In genomic region chr17:23924531-23925007, GRCm38 (mm10) we compare ENCODE assay signal across 7 mouse cellular contexts. TPM values are rescaled to one million over a fixed set of nuclear protein-coding genes. Genes with fewer than 3 reads are reported as not detected.
DNase-seq lines count a peak whose midpoint lies in the region; ATAC-seq lines count a peak whose summit lies in the region.

No protein-coding gene starts in this region.

- H3K9me3 ChIP-seq in limb, embryonic 10.5 days (replicated peaks): no peaks in the 10 kb centered on the region
- no peaks in the 10 kb centered on the region for H3K9me3 ChIP-seq in midbrain, embryonic 13.5 days

- peak; percentile 98 for ATAC-seq in granulocyte monocyte progenitor cell, adult 5-6 weeks (replicated peaks; ENCODE audit: poor library complexity, severe bottlenecking)
- peak; percentile 99 for ATAC-seq in midbrain, embryonic 13.5 days

- under 1% methylated on average over 29 of the region's 29 CpGs for WGBS in limb, embryonic 10.5 days
- WGBS in midbrain, embryonic 13.5 days: under 1% methylated on average over 29 of the region's 29 CpGs

- H3K4me3 ChIP-seq in limb, embryonic 10.5 days: peak overlapping the region; percentile 65
- peak overlapping the region; percentile 55 for H3K4me3 ChIP-seq in midbrain, embryonic 13.5 days (replicated peaks)

- DNase-seq in adrenal gland, adult 8-10 months: peak; percentile 90
- DNase-seq in embryo, embryonic 9.5 days (ENCODE audit: extremely low spot score): peak; percentile 95
- DNase-seq in kidney, adult 11 months: peak; percentile 95
- peak; percentile 94 for DNase-seq in limb, embryonic 10.5 days (ENCODE audit: low spot score)
- peak; percentile 75 for DNase-seq in spleen, adult 12 weeks (ENCODE audit: low spot score)

- no peaks in the 10 kb centered on the region for H3K27me3 ChIP-seq in limb, embryonic 10.5 days (ENCODE audit: low read depth, poor library complexity, severe bottlenecking)
- no peaks in the 10 kb centered on the region for H3K27me3 ChIP-seq in midbrain, embryonic 13.5 days

- peak overlapping the region; percentile 65 for H3K9ac ChIP-seq in midbrain, embryonic 13.5 days (replicated peaks)

- peaks cover 17% of the 10 kb centered on the region for H3K4me1 ChIP-seq in limb, embryonic 10.5 days
- H3K4me1 ChIP-seq in midbrain, embryonic 13.5 days (replicated peaks): peaks cover 14% of the 10 kb centered on the region

- H3K4me2 ChIP-seq in midbrain, embryonic 13.5 days (replicated peaks): peak overlapping the region; percentile 81

- H3K36me3 ChIP-seq in limb, embryonic 10.5 days: no peaks in the 10 kb centered on the region
- H3K36me3 ChIP-seq in midbrain, embryonic 13.5 days: no peaks in the 10 kb centered on the region

- H3K27ac ChIP-seq in limb, embryonic 10.5 days: peak overlapping the region; percentile 95
- peak overlapping the region; percentile 89 for H3K27ac ChIP-seq in midbrain, embryonic 13.5 days

RNA-seq across cellular contexts. Expression of gene Dcpp3, which starts 7.3 kb away (rescaled TPM):
- total RNA-seq in adrenal gland, adult 8-10 months (2022): not detected
- not detected in 2 replicates for total RNA-seq in granulocyte monocyte progenitor cell, adult 5-6 weeks (2014; fragmentation: Nextera tagmentation)
- not detected in 2 replicates for total RNA-seq in granulocyte monocyte progenitor cell, adult 5-6 weeks (2017)
- not detected in 2 replicates for polyA plus RNA-seq in limb, embryonic 10.5 days (2016; fragmentation: Nextera tagmentation; extraction: Ambion mirVana)
- not detected in 2 replicates for polyA plus RNA-seq in midbrain, embryonic 13.5 days (2015; fragmentation: Nextera tagmentation; extraction: Ambion mirVana)

RNA-seq across cellular contexts. Expression of gene Sbp, which starts 16.9 kb away (rescaled TPM):
- not detected for total RNA-seq in adrenal gland, adult 8-10 months (2022)
- total RNA-seq in granulocyte monocyte progenitor cell, adult 5-6 weeks (2014; fragmentation: Nextera tagmentation): not detected in 2 replicates
- total RNA-seq in granulocyte monocyte progenitor cell, adult 5-6 weeks (2017): not detected in 2 replicates
- polyA plus RNA-seq in limb, embryonic 10.5 days (2016; fragmentation: Nextera tagmentation; extraction: Ambion mirVana): not detected in 2 replicates
- not detected in 2 replicates for polyA plus RNA-seq in midbrain, embryonic 13.5 days (2015; fragmentation: Nextera tagmentation; extraction: Ambion mirVana)

RNA-seq across cellular contexts. Expression of gene Sbpl, which starts 30.5 kb away (rescaled TPM):
- not detected for total RNA-seq in adrenal gland, adult 8-10 months (2022)
- total RNA-seq in granulocyte monocyte progenitor cell, adult 5-6 weeks (2014; fragmentation: Nextera tagmentation): not detected in 2 replicates
- not detected in 2 replicates for total RNA-seq in granulocyte monocyte progenitor cell, adult 5-6 weeks (2017)
- not detected in 2 replicates for polyA plus RNA-seq in limb, embryonic 10.5 days (2016; fragmentation: Nextera tagmentation; extraction: Ambion mirVana)
- not detected in 2 replicates for polyA plus RNA-seq in midbrain, embryonic 13.5 days (2015; fragmentation: Nextera tagmentation; extraction: Ambion mirVana)

RNA-seq across cellular contexts. Expression of gene Dcpp2, which starts 43.9 kb away (rescaled TPM):
- not detected for total RNA-seq in adrenal gland, adult 8-10 months (2022)
- not detected in 2 replicates for total RNA-seq in granulocyte monocyte progenitor cell, adult 5-6 weeks (2014; fragmentation: Nextera tagmentation)
- not detected in 2 replicates for total RNA-seq in granulocyte monocyte progenitor cell, adult 5-6 weeks (2017)
- polyA plus RNA-seq in limb, embryonic 10.5 days (2016; fragmentation: Nextera tagmentation; extraction: Ambion mirVana): not detected in 2 replicates
- not detected in 2 replicates for polyA plus RNA-seq in midbrain, embryonic 13.5 days (2015; fragmentation: Nextera tagmentation; extraction: Ambion mirVana)

RNA-seq across cellular contexts. Expression of gene Dcpp1, which starts 43.9 kb away (rescaled TPM):
- not detected for total RNA-seq in adrenal gland, adult 8-10 months (2022)
- not detected in 2 replicates for total RNA-seq in granulocyte monocyte progenitor cell, adult 5-6 weeks (2014; fragmentation: Nextera tagmentation)
- total RNA-seq in granulocyte monocyte progenitor cell, adult 5-6 weeks (2017): not detected in 2 replicates
- not detected in 2 replicates for polyA plus RNA-seq in limb, embryonic 10.5 days (2016; fragmentation: Nextera tagmentation; extraction: Ambion mirVana)
- polyA plus RNA-seq in midbrain, embryonic 13.5 days (2015; fragmentation: Nextera tagmentation; extraction: Ambion mirVana): not detected in 2 replicates

Comparison
In these comparisons a context has a peak if more than half of its experiments do, and no peak if none do; other contexts are left out.
1. Peak in every context shown above with its lines: DNase-seq, ATAC-seq, H3K4me3 ChIP-seq and H3K27ac ChIP-seq.